Mouse (Mus musculus): Measurements from ENCODE around the gene Slc38a4.

The Slc38a4 gene

GRCm38 (mm10) chr15:97054131-97054530, 1.6 kb downstream of the Slc38a4 start:
- DNase-seq (ENCODE audit: low spot score in 2 of 2) = no peak

DNA sequence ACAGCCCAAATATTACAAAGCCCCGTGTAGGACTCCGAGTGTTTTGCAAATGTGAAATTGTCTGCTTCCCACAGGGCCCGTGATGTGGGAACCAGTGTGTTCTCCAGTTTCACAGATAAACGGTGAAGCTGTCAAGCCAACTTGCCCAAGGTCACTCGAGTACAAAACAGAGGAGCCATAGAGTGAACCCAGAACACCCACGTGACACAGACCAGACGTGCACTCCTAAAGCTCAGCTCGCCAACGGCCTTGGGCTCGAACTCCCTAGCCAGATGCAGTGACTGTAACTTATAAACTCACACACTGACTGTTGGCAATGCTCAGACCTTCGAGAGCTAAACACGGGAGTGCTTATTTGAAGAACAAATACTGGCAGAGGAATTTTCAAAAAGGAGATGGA, 5.3 kb downstream of the Slc38a4 start:
- no peak for DNase-seq (ENCODE audit: low spot score in 2 of 2)

GRCm38 (mm10) chr15:97050011-97050410, 5.7 kb downstream of the Slc38a4 start:
- no peak for DNase-seq (ENCODE audit: low spot score in 2 of 2)

DNA sequence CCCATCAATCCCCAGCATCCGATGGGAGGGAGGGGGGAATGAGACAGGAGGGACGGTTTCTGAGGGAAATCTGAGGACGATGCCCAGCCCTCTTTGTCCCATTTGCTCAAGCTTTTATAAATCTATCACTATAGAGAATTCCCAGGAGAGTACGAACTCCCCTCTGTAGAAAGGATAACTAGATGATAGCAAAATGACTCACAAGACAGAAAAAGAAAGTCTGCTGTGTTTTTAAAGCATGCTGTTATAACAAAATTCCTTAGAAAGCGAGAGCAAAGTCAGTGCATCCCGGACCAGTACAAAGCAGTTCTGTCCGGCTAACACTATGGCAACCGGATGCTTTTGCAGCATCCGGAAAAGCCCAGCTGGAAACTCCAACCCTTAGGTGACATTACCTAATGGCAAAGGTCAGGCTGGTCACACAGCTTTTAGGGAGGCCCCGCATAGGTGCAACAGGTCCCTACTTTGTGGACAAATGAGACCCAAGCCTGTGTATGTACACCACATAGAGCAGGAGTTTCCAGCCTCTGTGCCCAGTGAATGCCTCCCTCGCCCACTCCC, 6.4 kb downstream of the Slc38a4 start:
- no peak for DNase-seq (ENCODE audit: low spot score in 2 of 2)

DNA sequence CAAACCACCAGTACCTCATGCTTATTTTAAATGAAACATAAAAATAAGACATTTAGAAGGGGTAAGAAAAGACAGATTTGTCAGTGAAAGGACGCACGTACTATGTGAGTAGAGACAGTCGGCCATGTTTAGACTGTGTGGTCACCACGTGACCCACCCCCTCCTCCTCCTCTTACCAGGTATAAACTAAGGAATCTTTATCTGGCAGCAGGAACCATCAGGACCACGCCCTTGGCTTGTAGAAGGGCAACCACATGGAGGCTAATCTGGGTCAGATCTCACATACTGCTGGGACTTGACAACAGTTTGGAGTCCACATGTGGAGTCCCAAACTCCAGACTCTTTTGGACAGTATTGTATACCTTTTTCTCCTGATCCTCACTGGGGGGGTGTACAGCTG, 7.5 kb downstream of the Slc38a4 start:
- DNase-seq (ENCODE audit: low spot score in 2 of 2) = no peak

GRCm38 (mm10) chr15:97043921-97044320, 11.8 kb downstream of the Slc38a4 start:
- no peak for DNase-seq (ENCODE audit: low spot score in 2 of 2)

DNA sequence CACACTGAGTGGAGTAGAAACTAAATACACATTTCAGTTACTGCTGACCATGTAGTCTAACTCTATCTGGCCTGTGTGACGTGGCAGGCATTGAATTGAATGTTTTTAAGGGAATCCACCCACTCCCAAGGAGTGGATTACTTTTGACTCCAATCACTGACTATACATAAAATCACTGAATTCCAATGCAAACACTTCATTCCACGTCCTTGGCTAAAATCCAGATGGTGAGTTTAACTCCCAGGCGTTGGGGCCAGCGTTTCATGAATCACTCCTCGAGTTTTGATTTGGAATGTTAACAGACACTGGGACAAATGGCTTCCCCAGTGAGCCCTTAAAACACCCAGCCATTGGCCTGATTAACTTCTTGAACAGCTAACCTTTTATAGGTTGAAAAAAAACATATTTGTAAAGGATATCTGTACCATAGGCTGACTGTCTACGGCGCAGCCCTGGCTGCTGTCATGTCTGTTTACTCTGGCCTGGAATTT, 13.7 kb downstream of the Slc38a4 start:
- no peak for DNase-seq (ENCODE audit: low spot score in 2 of 2)

- DNase-seq (ENCODE audit: low spot score in 2 of 2) = no peak
Measured at GRCm38 (mm10) chr15:97041182-97041581, 14.6 kb downstream of the Slc38a4 start.

GRCm38 (mm10) chr15:97037710-97038109, 18.0 kb downstream of the Slc38a4 start:
- no peak for DNase-seq (ENCODE audit: low spot score in 2 of 2)

DNA sequence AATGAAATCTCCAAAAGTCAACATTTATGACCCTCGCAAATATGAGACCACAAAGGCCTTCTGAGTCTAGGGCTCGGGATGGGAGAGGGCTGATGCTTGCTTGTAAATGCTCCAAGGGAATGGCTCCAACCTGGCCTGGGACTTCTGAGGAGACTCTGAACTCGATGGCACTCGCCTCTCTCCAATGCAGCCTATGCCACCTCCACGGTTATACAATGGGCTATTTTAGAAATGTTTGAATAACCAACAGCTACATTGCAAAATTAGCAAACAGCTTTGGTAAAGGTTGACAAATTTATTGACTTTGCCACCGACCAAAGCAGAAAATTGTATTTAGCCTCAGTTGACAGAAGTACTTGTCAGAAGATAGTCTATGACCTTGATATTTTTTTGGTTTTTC, 19.9 kb downstream of the Slc38a4 start:
- no peak for DNase-seq (ENCODE audit: low spot score in 2 of 2)

- no peak for DNase-seq (ENCODE audit: low spot score in 2 of 2)
Measured at GRCm38 (mm10) chr15:97033485-97033991, 22.2 kb downstream of the Slc38a4 start.

- no peak for DNase-seq (ENCODE audit: low spot score in 2 of 2)
Measured at GRCm38 (mm10) chr15:97031886-97032285, 23.9 kb downstream of the Slc38a4 start.

GRCm38 (mm10) chr15:97030984-97031492, 24.7 kb downstream of the Slc38a4 start:
- DNase-seq (ENCODE audit: low spot score in 2 of 2) = no peak

DNA sequence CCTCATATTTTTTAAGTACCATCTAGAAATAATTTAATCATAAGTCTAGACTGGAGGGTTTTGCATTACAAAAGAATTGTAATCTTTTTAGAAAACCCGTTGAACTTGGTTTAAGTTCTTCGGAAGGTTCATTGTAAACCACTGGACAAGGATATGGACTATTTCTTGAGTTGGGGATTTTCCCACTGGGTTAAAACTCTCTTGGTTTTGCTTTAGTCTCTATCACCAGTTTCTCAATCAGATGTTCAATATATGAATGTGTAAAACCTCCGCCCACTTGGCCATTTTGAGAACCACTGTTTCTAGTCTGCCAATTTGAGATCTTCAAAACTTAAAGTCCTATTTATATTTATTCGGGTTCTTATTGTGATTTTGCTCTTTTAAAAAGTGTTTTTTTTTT, 25.6 kb downstream of the Slc38a4 start:
- DNase-seq (ENCODE audit: low spot score in 2 of 2) = no peak

GRCm38 (mm10) chr15:97029064-97029791, 26.5 kb downstream of the Slc38a4 start:
- no peak for DNase-seq (ENCODE audit: low spot score in 2 of 2)

DNA sequence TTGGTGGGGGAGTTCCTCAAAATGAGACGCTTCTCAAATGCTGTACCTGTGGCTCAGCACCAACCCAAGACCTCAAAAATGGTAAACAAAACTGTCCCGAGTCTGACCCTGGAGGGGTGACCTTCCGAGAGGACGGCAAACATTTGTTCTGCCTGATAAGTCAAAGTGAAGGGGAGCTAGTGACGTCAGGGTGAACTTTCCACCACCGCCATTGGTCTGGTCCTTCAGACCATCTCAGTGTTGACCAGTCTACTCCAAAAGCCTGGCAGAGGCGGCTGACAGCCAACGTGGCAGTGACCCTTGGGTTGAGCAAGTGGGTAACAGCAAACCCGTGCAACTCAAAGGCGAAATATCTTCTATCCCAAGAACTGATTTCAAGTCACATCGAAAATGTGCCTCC, 27.1 kb downstream of the Slc38a4 start:
- no peak for DNase-seq (ENCODE audit: low spot score in 2 of 2)

GRCm38 (mm10) chr15:97028046-97028634, 27.6 kb downstream of the Slc38a4 start:
- no peak for DNase-seq (ENCODE audit: low spot score in 2 of 2)

DNA sequence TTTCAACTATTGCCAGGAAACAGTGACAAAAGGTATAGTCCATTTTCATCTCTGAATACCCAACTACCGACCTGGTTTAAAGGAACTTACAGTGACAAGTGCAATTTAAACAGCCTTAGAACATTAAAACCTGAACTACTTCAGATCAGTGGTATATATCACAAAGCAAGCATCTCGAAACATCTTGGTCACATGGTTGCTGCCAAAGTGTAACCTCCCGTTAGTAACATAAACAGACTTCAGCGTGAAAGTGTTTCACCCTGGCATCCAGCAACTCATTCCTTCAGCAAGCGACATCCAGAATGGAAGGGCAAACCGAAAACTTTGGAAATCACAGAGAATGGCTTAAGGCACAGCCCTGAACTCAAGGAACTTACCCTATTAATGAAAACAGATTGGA, 29.1 kb downstream of the Slc38a4 start:
- no peak for DNase-seq (ENCODE audit: low spot score in 2 of 2)

- no peak for DNase-seq (ENCODE audit: low spot score in 2 of 2)
Measured at GRCm38 (mm10) chr15:97022764-97023163, 33.0 kb downstream of the Slc38a4 start.

DNA sequence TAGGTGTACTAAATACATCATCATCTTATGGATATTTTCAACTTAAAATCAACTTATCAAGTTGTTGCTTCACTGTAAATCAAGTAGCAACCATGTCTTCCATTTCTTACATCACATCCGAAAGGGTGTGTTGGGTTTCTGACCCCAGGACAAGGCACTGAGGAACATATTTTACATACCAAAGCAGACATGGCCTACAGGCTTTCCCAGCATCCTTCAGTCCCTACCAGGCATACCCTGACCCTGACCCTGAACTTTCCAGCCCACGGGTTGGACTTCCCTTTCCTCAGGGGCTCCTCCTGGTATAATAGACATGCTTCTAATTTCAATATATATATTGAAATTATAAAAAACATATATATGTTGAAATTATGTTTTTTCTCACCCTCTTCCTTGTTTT, 33.5 kb downstream of the Slc38a4 start:
- DNase-seq (ENCODE audit: low spot score in 2 of 2) = no peak

- DNase-seq (ENCODE audit: low spot score in 2 of 2) = no peak
Measured at GRCm38 (mm10) chr15:97020221-97020620, 35.5 kb downstream of the Slc38a4 start.

DNA sequence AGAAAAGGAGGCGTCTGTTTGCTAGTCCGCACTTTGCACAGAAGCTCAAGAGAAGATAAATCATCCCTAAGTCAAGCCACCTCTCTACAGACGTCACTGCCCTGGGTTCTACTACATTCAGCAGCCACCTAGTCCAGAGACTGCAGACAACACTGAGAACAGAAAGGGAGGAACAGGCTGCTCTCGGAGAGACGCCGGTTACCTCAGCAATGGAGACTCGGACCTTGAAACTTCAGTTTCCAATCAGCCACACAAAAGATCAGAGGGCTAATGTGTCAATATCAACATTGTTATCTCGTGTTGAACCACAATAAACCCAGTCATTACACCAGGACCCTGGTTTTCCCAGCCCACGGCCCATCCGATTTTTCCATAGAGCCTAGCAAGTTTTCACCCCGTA, 36.4 kb downstream of the Slc38a4 start:
- DNase-seq (ENCODE audit: low spot score in 2 of 2) = no peak

DNA sequence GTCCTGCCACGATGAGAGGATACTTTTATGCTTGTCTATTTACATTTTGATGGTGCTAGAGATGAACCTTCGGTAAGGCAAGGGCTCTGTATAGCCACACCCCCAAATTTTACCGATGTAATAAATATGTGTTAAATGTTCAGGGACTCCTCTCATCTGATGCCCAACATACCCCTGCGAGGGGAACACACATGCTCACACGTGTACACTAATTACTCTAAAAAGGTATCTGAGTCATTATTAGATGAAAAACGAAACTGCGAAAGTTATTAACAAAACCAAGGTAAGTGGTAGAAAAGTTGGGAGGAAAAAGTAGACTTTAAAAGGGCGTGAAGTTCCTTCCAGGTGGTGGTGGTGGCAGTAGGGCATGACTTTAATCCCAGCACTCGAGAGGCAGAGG, 38.6 kb downstream of the Slc38a4 start:
- no peak for DNase-seq (ENCODE audit: low spot score in 2 of 2)
